Mouse (Mus musculus) forebrain, postnatal 0 days (tissue): Measurements from ENCODE around the gene Obscn. TPM values are rescaled to one million over a fixed set of nuclear protein-coding genes. Genes with fewer than 3 reads are reported as not detected.
A peak's percentile ranks its signal among the peaks of the same experiment; 100 is the strongest.

Experiments
- ATAC-seq: fragments of 200-750 bp; cut with Nextera tagmentation; 2 replicates; pipeline ENCODE4 v1.8.0; 2017; ENCODE audit warnings: mild to moderate bottlenecking, moderate library complexity
- DNase-seq: peaks from one replicate; pipeline ENCODE4 v3.0.0-alpha.2; 2015
- H3K27ac ChIP-seq: fragments of 300-500 bp; sonication (generic); 2 replicates; pipeline ENCODE4 v1.5.1; 2014; ENCODE audit warnings: low read depth, mild to moderate bottlenecking, antibody characterized with exemption, low read length, moderate library complexity, mixed read lengths
- H3K27me3 ChIP-seq: fragments of 300-500 bp; sonication (generic); 2 replicates; pipeline ENCODE4 v1.6.1; 2014; ENCODE audit warnings: mild to moderate bottlenecking, low read length, mixed read lengths; ENCODE audit not compliant: insufficient read depth
- H3K36me3 ChIP-seq: fragments of 300-500 bp; sonication (generic); 2 replicates; pipeline ENCODE4 v1.6.1; 2014; ENCODE audit warnings: mild to moderate bottlenecking, moderate library complexity; ENCODE audit not compliant: insufficient read depth
- H3K4me1 ChIP-seq: fragments of 300-500 bp; sonication (generic); 2 replicates; pipeline ENCODE4 v1.6.1; 2014; ENCODE audit warnings: antibody characterized with exemption; ENCODE audit not compliant: insufficient read depth
- H3K4me2 ChIP-seq: fragments of 300-500 bp; sonication (generic); 2 replicates; pipeline ENCODE4 v1.6.1; 2014; ENCODE audit warnings: low read depth, mild to moderate bottlenecking, moderate library complexity
- H3K4me3 ChIP-seq: fragments of 300-500 bp; sonication (generic); 2 replicates; pipeline ENCODE4 v1.5.1; 2014; ENCODE audit warnings: low read depth, low read length, mixed read lengths
- H3K9ac ChIP-seq: fragments of 300-500 bp; sonication (generic); 2 replicates; pipeline ENCODE4 v1.6.1; 2014; ENCODE audit warnings: mild to moderate bottlenecking
- H3K9me3 ChIP-seq: fragments of 300-500 bp; sonication (generic); 2 replicates; pipeline ENCODE4 v1.6.1; 2016; ENCODE audit warnings: low read length
- CTCF ChIP-seq: sonication (generic); IDR thresholded peaks from 2 replicates; pipeline ENCODE4 v1.5.1; 2016; ENCODE audit warnings: antibody characterized with exemption, control low read depth, low read depth
- WGBS: fragments of 180-500 bp; shearing (Covaris S2); extraction: QIAGEN DNeasy Blood & Tissue Kit; methylation state at CpG from one replicate; pipeline ENCODE4 v1.1.7; 2014; 5-methylcytosine and 5-hydroxymethylcytosine counted together
- polyA plus RNA-seq: library from polyadenylated mRNA; unstranded; fragments of >200 nt; fragmentation: Nextera tagmentation; extraction: Ambion mirVana; gene quantifications from 2 replicates; pipeline ENCODE4 v1.2.1, GENCODE M21; 2015
- total RNA-seq: library from RNA; depleted of rRNA; stranded (reverse); fragments of >200 nt; gene quantifications from 2 replicates; pipeline ENCODE4 v1.2.3, GENCODE M21; 2014

The Obscn gene
- total and polyA plus RNA-seq, 2 experiments from 2014 or later: 0.31 to 1.5 TPM

DNA sequence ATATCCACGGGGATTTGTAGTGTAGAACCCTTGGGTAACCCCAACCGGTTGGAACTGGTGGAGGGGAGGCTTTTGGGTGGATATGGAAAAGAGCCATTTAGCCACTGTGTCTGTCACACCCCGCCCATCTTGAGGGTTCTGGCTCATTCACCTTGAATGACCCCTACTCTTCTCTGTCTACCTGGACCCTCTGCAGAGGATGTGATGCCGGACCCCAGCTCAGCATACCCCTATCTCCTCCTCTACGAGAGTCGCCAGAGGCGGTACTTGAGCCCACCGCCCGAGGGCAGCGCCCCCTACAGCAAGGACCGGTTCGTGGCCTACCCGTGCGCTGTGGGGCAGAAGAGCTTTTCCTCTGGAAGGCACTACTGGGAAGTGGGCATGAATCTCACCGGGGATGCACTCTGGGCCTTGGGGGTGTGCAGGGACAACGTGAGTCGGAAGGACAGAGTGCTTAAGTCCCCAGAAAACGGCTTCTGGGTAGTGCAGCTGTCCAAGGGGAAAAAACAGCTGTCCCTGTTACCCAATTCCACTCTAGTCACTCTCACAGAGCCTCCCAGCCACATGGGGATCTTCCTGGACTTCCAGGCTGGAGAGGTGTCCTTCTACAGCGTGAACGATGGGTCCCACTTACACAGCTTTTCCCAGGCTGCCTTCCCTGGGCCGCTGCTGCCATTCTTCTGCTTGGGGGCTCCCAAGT, 165.2 kb downstream of the Obscn start:
- Histone ChIP-seq H3K9me3 (no peaks in the 10 kb centered on the region), H3K4me1 (no peaks in the 10 kb centered on the region), H3K27ac (no peak overlapping the region), H3K4me2 (no peak overlapping the region), H3K36me3 (peaks cover 10% of the 10 kb centered on the region; the same call in 1 of the 2 replicates), H3K4me3 (no peak overlapping the region), H3K27me3 (no peaks in the 10 kb centered on the region), H3K9ac (no peak overlapping the region)
- TF ChIP-seq CTCF: peak; percentile 11; the same call in 1 of the 2 replicates
- ATAC-seq: no peak
- DNase-seq: no peak
- 92% methylated on average over 21 of the region's 21 CpGs for WGBS

- 79% methylated on average over 6 of the region's 6 CpGs for WGBS
- H3K27me3 ChIP-seq: no peaks in the 10 kb centered on the region
- no peak overlapping the region for H3K4me2 ChIP-seq
- DNase-seq: no peak
- no peak overlapping the region for H3K27ac ChIP-seq
- peaks cover 10% of the 10 kb centered on the region; the same call in 1 of the 2 replicates for H3K36me3 ChIP-seq
- H3K4me1 ChIP-seq: no peaks in the 10 kb centered on the region
- no peak for TF ChIP-seq CTCF
- H3K9ac ChIP-seq: no peak overlapping the region
- no peak overlapping the region for H3K4me3 ChIP-seq
- no peak for ATAC-seq
- no peaks in the 10 kb centered on the region for H3K9me3 ChIP-seq
Measured at GRCm38 (mm10) chr11:58969659-58970058, 166.5 kb downstream of the Obscn start.

GRCm38 (mm10) chr11:58969027-58969426, 167.2 kb downstream of the Obscn start:
- Histone ChIP-seq H3K4me2 (no peak overlapping the region), H3K4me1 (no peaks in the 10 kb centered on the region), H3K27me3 (no peaks in the 10 kb centered on the region), H3K9ac (no peak overlapping the region), H3K27ac (no peak overlapping the region), H3K4me3 (no peak overlapping the region), H3K9me3 (no peaks in the 10 kb centered on the region), H3K36me3 (peaks cover 10% of the 10 kb centered on the region; the same call in 1 of the 2 replicates)
- ATAC-seq (no peak), DNase-seq (no peak)
- no peak for TF ChIP-seq CTCF
- 82% methylated on average over 8 of the region's 8 CpGs for WGBS

DNA sequence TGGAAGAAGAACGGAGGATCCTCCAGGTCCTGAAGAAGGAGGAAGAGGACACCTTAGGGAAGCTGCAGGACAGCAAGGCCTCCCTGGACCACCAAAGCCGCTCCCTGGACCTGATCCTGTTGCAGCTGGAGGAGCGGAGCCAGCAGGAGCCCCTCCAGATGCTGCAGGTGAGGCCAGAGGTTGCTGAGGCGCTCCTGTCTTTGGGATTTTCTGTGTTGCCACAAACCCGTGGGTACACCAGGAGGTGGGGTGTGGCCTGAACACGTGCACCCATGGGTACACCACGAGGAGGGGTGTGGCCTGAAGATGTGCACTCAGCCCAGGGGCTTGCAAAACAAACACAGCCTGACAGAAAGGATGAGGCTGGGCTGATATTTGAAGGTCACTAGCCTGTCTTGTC, 167.7 kb downstream of the Obscn start:
- H3K4me3 ChIP-seq: no peak overlapping the region
- H3K9ac ChIP-seq: no peak overlapping the region
- no peaks in the 10 kb centered on the region for H3K4me1 ChIP-seq
- peaks cover 10% of the 10 kb centered on the region; the same call in 1 of the 2 replicates for H3K36me3 ChIP-seq
- H3K9me3 ChIP-seq: no peaks in the 10 kb centered on the region
- 88% methylated on average over 7 of the region's 7 CpGs for WGBS
- H3K27me3 ChIP-seq: no peaks in the 10 kb centered on the region
- no peak for ATAC-seq
- H3K27ac ChIP-seq: no peak overlapping the region
- DNase-seq: no peak
- TF ChIP-seq CTCF: no peak
- no peak overlapping the region for H3K4me2 ChIP-seq

DNA sequence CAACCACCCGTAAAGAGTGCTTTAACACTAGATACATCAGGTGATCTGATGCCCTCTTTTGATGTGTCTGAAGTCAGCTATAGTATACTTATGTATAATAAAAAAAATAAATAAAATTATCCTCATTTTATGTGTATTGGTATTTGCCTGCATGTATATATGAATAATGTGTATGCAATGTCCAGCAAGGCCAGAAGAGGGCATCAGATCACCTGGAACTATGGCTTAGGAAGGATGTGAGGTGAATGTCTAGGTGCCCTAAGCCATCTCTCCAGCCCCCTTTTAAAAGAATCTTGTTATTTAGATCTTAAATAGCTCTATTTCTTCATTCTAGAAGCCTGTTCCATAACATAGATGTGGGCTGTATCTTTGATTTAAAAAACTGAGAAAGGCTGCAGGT, 168.9 kb downstream of the Obscn start:
- H3K9me3 ChIP-seq: no peaks in the 10 kb centered on the region
- no peaks in the 10 kb centered on the region for H3K4me1 ChIP-seq
- H3K9ac ChIP-seq: no peak overlapping the region
- no peak overlapping the region for H3K4me2 ChIP-seq
- WGBS: 92% methylated on average over 1 of the region's 1 CpGs
- H3K4me3 ChIP-seq: no peak overlapping the region
- ATAC-seq (no peak), DNase-seq (peak; percentile 35)
- peak; percentile 64 for TF ChIP-seq CTCF
- no peak overlapping the region for H3K27ac ChIP-seq
- peaks cover 10% of the 10 kb centered on the region; the same call in 1 of the 2 replicates for H3K36me3 ChIP-seq
- no peaks in the 10 kb centered on the region for H3K27me3 ChIP-seq

DNA sequence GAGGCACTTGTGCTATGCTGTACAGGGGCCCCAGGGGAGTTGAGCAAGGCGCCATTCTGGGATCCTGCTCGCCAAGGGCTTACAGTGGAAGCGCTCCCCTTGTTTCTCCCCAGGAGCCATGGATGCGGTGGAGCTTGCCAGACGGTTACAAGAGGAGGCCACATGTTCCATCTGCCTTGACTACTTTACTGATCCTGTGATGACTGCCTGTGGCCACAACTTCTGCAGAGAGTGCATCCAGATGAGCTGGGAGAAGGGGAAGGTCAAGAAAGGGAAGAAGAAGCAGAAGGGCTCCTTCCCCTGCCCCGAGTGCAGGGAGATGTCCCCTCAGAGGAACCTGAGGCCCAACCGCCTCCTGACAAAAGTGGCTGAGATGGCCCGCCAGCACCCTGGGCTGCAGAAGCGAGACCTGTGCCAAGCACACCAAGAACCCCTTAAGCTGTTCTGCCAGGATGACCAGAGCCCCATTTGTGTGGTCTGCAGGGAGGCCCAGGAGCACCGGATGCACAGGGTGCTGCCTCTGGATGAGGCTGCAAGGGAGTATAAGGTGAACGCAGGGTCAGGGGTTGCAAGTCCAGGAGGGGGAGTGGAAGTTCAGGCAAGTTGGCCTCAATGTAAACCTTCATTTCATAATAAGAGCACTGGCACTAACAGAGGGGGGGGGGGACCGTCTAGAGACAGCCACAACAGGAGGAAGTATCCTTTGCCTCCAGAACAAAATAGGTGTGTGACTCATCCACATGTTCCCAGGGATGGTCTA, 171.0 kb downstream of the Obscn start:
- Histone ChIP-seq H3K9ac (no peak overlapping the region), H3K4me3 (no peak overlapping the region), H3K27me3 (no peaks in the 10 kb centered on the region), H3K36me3 (peaks cover 7% of the 10 kb centered on the region; the same call in 1 of the 2 replicates), H3K4me2 (no peak overlapping the region), H3K9me3 (no peaks in the 10 kb centered on the region), H3K4me1 (no peaks in the 10 kb centered on the region), H3K27ac (no peak overlapping the region)
- no peak for TF ChIP-seq CTCF
- no peak for ATAC-seq
- WGBS: 56% methylated on average over 12 of the region's 12 CpGs
- no peak for DNase-seq

DNA sequence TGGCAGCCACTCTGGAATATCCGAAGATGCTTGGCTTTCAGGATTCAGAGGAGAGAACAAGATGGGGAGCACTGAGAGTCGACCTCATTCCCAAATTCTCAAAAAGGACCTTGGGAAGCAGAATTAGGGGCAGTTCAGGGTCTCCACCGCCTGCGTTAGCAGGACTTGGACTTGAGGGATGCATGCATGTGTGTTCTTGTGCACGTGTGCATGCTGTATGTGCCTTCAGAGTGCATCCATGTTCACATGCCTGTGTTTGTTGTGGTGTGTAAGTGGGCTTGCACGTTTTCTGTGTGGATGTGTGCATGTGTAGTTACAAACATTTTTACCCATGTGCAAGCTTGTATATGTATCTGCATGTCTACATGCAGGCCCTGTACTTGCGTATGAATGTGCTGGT, 172.0 kb downstream of the Obscn start:
- WGBS: 85% methylated on average over 7 of the region's 7 CpGs
- no peak for TF ChIP-seq CTCF
- ATAC-seq: no peak
- Histone ChIP-seq H3K4me2 (no peak overlapping the region), H3K27me3 (no peaks in the 10 kb centered on the region), H3K4me3 (no peak overlapping the region), H3K27ac (no peak overlapping the region), H3K9ac (no peak overlapping the region), H3K4me1 (peaks cover 3% of the 10 kb centered on the region; the same call in 1 of the 2 replicates), H3K9me3 (no peaks in the 10 kb centered on the region), H3K36me3 (no peaks in the 10 kb centered on the region)
- DNase-seq: no peak
